Mouse (Mus musculus) erythroblast, embryonic 14.5 days (primary cell): Measurements from ENCODE around the gene Myo15.

Experiments
- GATA1 ChIP-seq: IDR thresholded peaks from 2 replicates; pipeline ENCODE4 v1.6.1; 2012; ENCODE audit warnings: low read length, inconsistent platforms, mixed read lengths
- TAL1 ChIP-seq: IDR thresholded peaks from 3 replicates; pipeline ENCODE4 v1.6.1; 2012; ENCODE audit warnings: low read length, inconsistent platforms, mixed read lengths

- TF ChIP-seq GATA1 (no peak), TAL1 (no peak)
Observed at GRCm38 (mm10) chr11:60507281-60507680, 38.1 kb downstream of the Myo15 start.
